Mouse (Mus musculus): ENCODE measurements around the gene Dnah7b.
"Not testable (repeated sequence)": the region's sequence is repeated elsewhere in the genome, so short reads cannot be mapped to it uniquely, and the experiment has no call there.

The Dnah7b gene

GRCm38 (mm10) chr1:46066015-46066414 is at the start of gene Dnah7b:
TSS of gene Dnah7b (plus strand) at chr1:46066315.
- DNase-seq, result no peak

DNA sequence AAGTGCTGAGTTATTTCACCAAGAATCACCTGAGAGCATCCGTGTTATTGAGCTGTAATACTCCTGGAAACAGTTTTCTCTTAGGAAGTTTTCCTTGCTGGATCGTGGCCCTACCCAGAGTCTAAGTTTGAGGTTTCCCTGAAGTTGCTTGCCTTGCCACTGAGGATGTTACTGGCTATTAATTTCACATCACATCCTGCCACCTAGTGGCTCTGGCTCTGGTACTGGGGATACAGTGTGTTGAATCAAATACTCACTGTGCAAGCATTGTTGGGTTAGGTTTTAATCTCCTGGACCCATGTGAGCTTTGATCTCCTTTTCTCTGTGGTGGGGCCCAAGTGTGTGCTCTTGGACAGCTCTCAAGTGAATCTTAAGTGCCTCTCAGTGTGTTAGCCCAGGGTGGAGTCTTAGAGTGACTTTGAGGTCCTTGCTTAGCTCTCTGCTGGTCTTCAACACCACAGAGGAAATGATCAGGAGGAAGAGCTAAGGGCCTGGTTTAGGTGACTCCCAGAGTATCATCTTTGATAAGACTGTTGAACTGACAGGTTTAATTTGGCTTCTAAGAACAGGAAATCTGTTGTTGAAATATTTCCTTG is 47.6 kb upstream of the Dnah7b start:
- DNase-seq, result peak; percentile 68

- peak; percentile 42 for DNase-seq
These were observed 43.9 kb upstream of the Dnah7b start for GRCm38 (mm10) chr1:46022262-46022661.

GRCm38 (mm10) chr1:46031993-46032555 is 34.0 kb upstream of the Dnah7b start:
- DNase-seq, result no peak

GRCm38 (mm10) chr1:46048188-46048587 is 17.9 kb upstream of the Dnah7b start:
- DNase-seq, result no peak

- DNase-seq, result peak; percentile 53
These were observed 553 bp downstream of the Dnah7b start for GRCm38 (mm10) chr1:46066484-46067251.

DNA sequence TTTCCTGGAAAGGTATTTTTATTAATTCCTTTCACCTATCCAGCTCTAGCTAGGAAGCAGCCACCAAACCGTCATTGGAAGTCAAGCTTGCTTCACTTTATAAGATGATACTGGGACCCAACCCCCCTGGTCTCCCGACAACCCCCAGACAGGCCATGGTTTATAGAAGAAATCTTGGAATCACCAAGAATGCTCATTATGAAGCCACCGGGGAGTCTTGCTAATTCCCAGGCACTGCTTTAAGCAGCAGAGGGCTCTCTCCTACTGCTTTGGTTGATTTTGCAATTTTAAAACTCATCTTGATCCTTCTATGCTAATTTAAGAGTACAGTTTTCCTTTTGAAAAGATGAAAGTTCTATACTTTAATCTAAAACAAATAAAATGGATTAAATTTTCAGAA is 2.7 kb downstream of the Dnah7b start:
- not testable (repeated sequence) for DNase-seq

DNA sequence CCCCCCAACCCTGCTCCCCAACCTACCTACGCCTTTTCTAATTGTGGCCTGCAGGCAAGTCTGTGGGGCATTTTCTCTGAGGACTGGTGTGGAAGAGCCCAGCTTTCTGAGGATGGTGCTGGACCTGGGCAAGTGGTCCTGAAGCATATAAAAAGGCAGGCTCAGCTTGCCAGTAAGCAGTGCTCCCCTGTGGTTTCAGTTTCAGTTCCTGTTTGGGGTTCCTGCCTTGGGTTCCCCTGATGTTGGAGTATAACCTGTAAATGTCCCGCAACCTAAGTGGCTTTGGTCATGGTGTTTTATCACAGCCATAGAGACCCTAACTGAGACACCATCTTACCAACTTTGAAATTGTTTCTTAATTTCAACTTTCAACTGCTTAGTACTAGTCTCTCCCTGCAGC is 11.8 kb downstream of the Dnah7b start:
- no peak for DNase-seq

- DNase-seq, result no peak
These were observed 34.4 kb downstream of the Dnah7b start for GRCm38 (mm10) chr1:46100484-46100883.

- DNase-seq, result not testable (repeated sequence)
These were observed 46.5 kb downstream of the Dnah7b start for GRCm38 (mm10) chr1:46112606-46113005.

DNA sequence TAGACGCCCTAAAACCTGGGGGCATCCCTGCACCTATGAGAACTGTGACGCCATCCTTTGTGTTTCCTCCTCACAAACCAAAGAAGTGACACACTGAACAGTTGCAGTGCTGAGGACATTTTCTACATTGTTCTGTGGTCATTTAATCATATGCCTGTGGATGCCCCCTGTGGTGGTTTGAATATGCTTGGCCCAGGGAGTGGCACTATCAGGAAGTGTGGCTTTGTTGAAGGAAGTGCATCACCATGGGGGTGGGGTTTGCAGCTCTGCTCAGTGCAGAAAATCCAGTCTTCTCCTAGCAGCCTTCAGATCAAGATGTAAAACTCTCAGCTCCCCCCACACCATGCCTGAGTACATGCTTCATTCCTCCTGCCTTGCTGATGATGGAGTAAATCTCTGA is 51.1 kb downstream of the Dnah7b start:
- DNase-seq, result not testable (repeated sequence)

- DNase-seq, result no peak
These were observed 61.9 kb downstream of the Dnah7b start for GRCm38 (mm10) chr1:46128058-46128457.

- DNase-seq, result not testable (repeated sequence)
These were observed 130.7 kb downstream of the Dnah7b start for GRCm38 (mm10) chr1:46196835-46197234.

GRCm38 (mm10) chr1:46201169-46201568 is 135.1 kb downstream of the Dnah7b start:
- DNase-seq, result not testable (repeated sequence)

- not testable (repeated sequence) for DNase-seq
These were observed 144.0 kb downstream of the Dnah7b start for GRCm38 (mm10) chr1:46210014-46210588.

GRCm38 (mm10) chr1:46222704-46223103 is 156.6 kb downstream of the Dnah7b start:
- not testable (repeated sequence) for DNase-seq

GRCm38 (mm10) chr1:46226136-46226535 is 160.0 kb downstream of the Dnah7b start:
- not testable (repeated sequence) for DNase-seq

DNA sequence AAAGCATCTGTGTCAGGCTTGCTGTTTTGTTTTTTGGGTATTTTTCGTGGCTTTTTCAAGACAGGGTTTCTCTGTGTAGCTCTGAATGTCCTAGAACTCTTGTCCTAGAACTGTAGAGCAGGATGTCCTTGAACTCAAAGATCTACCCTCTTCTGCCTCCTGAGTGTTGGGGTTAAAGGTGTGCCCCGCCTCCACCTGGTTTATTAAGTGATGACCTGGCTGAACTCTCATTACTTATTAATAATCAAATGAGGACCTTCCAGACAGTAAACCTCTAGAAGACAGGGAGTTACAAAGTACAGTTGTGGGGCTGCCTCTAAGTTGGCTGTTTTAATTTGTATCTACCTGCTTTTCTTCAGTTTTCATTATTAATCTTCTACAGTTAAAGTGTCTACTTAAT is 202.7 kb downstream of the Dnah7b start:
- DNase-seq, result not testable (repeated sequence)

- no peak for DNase-seq
These were observed 205.8 kb downstream of the Dnah7b start for GRCm38 (mm10) chr1:46271927-46272326.

- DNase-seq, result not testable (repeated sequence)
These were observed 212.2 kb downstream of the Dnah7b start for GRCm38 (mm10) chr1:46278057-46278910.

GRCm38 (mm10) chr1:46278911-46279565 is 212.9 kb downstream of the Dnah7b start:
- DNase-seq, result not testable (repeated sequence)

DNA sequence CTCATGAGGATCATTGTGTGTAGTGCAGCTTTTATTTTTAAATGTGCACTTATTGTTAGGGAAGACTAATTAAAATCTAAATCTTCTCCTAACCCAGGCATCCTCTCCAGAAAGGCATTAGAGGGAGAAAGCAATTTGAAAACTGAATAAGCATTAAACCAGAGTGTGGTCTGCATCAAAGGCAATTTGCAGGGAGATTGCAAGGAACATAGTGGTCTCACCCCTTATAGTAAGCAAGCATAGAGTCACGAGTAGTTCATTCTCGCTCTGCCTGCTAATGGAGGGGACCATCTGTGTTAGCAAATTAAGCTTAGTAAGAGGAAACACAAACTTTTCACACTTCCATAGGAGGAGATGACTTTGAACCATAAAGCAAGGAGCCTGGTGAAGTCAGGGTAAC is 228.3 kb downstream of the Dnah7b start:
- not testable (repeated sequence) for DNase-seq

Measured in lung, postnatal 36 days (tissue).